Mouse (Mus musculus) adrenal gland, adult 2 months (tissue): Measurements from ENCODE around the gene Ocln. TPM values are rescaled to one million over a fixed set of nuclear protein-coding genes. Genes with fewer than 3 reads are reported as not detected.

Source experiments
- DNase-seq: peaks from one replicate; pipeline ENCODE4 v3.0.0; 2021
- long read RNA-seq: library from polyadenylated mRNA; stranded (forward); transcript quantifications from one replicate; pipeline ENCODE4 v2.0.0, GENCODE M21; 2021
- polyA plus RNA-seq: library from polyadenylated mRNA; depleted of rRNA; stranded (reverse); fragments of >200 nt; gene quantifications from 2 replicates; pipeline ENCODE4 v1.2.3, GENCODE M21; 2012; rRNA removed
- total RNA-seq, 2 experiments: library from RNA; stranded (reverse); gene quantifications; 2 replicates each; pipeline ENCODE4 v1.2.3; 2021

Gene Ocln
- total RNA-seq (10 to 100 TPM in 1 of 2 experiments, 1 to 10 TPM in 1; 5.7 to 23.9 TPM), polyA plus RNA-seq (0.32 and 0.49 TPM in 2 replicates)
- long read RNA-seq, full-length matches to known transcripts = 8 of 9 reads
- long read RNA-seq, partial matches to known transcripts = 0 of 9 reads
- long read RNA-seq, other reads (novel, unspliced or antisense) = 1 of 9 reads

DNA sequence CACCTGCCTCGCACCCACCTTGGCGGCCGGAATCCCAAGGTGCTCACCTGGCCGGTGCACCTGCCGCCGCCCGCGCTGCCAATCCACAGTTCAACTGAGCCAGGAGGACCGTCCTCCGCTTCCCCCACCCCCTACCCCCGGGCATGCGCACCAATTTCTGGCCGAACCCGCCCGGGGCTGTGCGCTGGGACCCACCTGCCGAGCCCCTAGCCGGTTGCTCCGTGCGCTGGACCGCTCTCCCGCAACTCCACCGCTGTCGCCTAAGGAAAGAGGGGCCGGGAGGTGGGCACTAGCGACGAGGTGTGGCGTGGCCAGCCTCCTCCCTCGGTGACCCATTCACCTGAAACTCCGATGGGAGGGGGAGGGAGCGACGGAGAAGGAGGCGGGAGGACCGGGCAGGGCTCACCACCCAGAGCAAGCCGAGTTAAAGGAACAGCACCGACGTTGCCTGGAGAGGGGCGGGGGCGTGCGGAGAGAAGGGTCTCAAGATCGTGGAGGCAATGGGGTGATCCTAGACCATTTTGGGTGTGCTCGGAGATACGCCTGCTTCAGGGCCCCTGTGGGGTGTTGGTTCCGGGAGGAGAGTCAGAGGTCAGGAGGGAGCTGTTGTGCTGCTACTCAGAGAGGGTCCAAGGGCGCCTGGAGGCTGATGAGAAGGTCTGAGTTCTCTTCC, at the start of gene Ocln:
Gene Ocln (minus strand): TSS at position 350 of the 673 bp plus-strand sequence.
- peak; percentile 85 for DNase-seq

GRCm38 (mm10) chr13:100601034-100601433, 48.5 kb upstream of the Ocln start:
- DNase-seq = no peak

GRCm38 (mm10) chr13:100600317-100600716, 47.8 kb upstream of the Ocln start:
- DNase-seq = no peak

DNA sequence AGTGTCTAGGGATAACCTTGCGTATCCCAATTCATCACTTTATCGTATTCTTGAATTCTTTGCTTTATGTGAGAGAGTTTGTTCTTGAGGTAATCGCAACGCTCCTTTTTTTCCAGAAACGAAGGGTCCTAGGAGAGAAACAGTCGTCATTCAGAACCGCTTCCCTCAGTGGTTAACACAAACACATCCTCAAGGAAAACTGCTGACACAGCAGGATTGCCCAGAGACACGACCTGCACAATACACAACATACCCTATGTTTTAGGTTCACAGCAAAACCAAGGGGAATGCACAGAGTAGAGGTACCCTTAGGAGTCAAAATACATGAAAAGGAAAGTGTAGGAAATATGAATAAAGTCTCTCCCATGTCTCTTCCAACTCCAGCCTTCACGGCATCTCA, 44.8 kb upstream of the Ocln start:
- DNase-seq = no peak

GRCm38 (mm10) chr13:100595552-100595885, 43.0 kb upstream of the Ocln start:
- no peak for DNase-seq

- DNase-seq = no peak
Measured at GRCm38 (mm10) chr13:100594838-100595551, 42.5 kb upstream of the Ocln start.

GRCm38 (mm10) chr13:100594041-100594792, 41.7 kb upstream of the Ocln start:
- DNase-seq = peak; percentile 41

- DNase-seq = no peak
Measured at GRCm38 (mm10) chr13:100588646-100589045, 36.1 kb upstream of the Ocln start.

DNA sequence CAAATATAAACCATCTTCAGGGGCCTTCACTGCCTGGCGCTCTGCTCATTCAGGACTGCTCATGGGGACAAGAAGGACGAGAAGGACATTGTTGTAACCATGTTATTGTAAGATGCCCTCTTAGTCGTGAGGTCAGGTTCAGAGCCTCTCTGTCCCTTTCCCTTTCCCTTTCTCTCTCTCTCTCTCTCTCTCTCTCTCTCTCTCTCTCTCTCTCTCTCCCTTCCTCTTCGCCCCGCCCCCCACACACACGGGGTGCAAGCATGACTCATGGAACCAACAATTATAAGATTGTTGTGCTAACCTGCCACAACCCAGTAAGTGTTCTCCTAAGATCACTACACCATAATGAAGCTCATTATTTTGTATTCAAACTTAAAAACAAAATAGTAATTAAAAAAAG, 29.6 kb upstream of the Ocln start:
- DNase-seq = no peak

GRCm38 (mm10) chr13:100581701-100582100, 29.2 kb upstream of the Ocln start:
- DNase-seq = peak; percentile 23

- DNase-seq = no peak
Measured at GRCm38 (mm10) chr13:100579951-100580350, 27.4 kb upstream of the Ocln start.

DNA sequence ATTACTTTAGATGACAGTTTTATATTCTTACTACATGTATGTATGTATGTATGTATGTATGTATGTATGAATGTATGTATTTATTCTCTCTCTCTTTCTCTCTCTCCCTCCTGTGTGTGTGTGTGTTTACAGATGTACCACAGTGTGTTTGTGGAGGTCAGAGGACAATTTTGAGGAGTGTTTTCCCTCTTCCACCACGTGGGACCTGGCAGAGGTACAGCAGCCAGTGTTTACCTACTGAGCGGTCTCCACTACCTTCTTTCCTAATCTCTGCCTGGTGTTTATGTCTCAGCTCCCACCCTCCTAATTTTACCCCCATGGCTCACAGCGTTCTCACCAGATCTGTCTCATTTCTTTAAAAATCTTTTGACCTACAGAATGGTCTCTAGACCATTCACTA, 26.7 kb upstream of the Ocln start:
- DNase-seq = no peak

DNA sequence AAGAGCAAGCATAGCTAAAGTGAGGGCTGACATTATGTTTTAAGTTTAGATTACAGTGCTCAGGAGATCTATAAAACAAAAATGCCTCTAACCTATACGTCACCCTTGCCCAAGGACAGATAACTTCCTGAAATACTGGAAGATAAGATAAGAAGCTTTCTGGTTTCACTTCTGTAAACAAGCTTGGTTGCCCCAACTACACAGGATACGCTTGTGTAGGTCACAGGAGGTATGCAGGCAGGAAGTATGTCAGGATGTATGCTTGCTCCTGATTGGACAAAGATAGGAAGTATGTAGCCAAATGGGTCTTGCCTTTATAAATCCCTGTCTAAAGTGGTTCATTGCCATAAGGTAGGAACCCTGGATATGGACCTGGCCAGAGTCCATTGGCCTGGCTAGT, 23.4 kb upstream of the Ocln start:
- no peak for DNase-seq

DNA sequence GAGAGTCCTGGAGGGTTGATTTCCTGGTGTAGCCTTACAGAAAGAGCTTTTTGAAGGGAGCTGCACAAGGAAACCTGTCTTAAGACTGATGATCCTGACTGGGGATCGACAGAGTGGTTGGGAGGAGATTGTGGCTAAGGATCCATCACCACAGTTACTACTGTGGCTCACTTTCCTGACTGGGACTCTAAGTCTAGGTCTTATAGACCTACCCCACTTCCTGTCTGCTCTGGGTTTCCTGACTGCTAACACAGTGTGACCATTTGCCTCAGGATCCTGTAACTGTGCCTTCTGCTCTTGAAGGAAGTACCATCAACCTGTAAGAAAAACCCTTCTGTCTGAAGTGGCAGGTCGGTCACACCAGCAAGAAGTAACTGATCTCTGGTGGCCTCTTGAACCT, 18.2 kb upstream of the Ocln start:
- DNase-seq = no peak

- DNase-seq = no peak
Measured at GRCm38 (mm10) chr13:100568359-100568758, 15.8 kb upstream of the Ocln start.

GRCm38 (mm10) chr13:100559449-100559848, 6.9 kb upstream of the Ocln start:
- no peak for DNase-seq

DNA sequence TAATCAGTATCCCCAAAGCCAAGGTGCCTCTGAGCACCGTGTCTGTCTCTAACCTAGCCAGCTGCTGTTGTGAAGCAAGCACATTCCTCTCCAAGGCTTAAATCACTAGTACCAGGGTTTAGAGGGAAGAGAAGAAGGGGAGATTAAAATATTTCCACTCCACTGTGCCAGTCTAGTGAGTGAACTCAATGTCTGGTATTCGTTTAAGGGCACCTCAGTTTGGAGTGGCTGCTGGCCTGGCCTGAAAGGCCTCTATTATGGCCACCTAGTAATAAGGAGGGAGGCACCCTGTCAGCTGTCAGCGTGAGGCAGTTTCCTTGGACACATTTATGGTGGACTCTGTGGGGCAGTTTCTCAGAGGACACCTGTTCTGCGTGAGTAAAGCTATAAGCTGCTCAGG, 4.5 kb upstream of the Ocln start:
- no peak for DNase-seq

DNA sequence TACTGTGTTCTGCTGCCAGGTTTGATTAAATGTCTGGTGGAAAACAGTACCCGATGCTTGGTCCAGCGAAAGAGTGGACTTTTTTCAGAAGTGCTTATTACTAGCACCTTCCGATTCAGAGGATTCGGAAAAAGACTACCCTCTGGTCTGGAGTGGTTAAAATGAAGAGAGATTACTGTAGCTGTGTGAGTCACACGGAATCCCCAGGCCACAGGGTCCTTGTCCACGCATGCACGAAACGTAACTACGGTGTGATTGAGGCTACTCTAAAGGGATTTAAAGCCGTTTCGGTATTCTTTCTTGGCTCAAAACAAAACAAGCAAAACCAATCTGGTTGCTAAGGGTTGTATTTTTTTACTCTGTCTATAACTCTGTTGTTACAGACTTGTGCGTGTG, 522 bp upstream of the Ocln start:
- peak; percentile 56 for DNase-seq

GRCm38 (mm10) chr13:100552009-100552368, 529 bp downstream of the Ocln start:
- DNase-seq = no peak

DNA sequence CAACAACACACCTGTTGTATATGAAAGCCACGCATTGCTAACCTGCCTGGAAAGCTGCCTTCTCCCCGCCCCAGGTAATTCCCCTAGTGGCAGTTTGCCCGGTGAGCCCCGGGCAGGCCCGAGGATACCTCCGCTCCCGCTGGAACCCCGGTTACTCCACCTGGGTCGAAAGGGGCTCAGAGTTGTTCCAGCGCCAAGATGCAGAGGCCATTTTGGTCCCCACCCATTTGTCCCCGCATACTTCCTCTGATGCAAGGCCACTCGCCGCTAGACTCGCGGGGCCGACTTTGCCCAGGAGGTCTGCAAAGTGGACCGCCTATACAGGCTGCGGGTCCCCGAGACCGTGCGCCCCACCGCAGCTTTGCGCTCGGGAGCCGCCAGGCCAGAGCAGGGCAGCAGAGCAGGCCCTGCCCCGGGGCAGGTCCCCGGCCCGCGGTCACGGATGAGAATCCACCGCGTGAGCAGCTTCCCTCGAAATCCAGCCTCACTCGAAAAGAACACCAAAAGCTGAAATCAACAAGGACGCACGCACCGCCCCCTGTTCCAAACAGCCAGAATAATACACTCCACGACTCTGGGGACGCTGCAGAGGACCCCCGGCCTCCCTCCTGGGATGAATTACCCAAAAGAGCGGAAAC, 1.0 kb downstream of the Ocln start:
- DNase-seq = peak; percentile 50

DNA sequence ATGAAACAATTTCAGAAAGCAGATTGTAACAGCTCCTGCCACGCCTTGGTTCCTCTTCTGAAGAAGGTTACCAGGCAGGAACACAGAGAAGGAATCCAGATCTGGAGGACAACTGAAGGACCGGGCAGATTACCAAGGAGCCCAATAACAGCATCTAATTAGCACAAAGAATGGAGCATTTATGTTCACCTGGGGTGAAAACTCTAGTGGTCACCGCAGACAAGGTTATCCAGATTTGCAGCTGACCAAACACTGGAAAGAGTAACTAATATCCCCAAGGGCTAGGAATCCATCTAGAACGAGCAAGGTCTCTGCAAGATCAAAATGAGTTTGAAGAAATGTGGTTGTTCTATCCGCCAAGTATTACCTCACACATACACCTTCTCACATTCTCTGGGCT, 5.2 kb downstream of the Ocln start:
- DNase-seq = no peak

- DNase-seq = no peak
Measured at GRCm38 (mm10) chr13:100545510-100545909, 7.0 kb downstream of the Ocln start.
